Mouse (Mus musculus) olfactory bulb, adult 2 months (tissue): ENCODE data around the gene Clmp. TPM values are rescaled to one million over a fixed set of nuclear protein-coding genes. Genes with fewer than 3 reads are reported as not detected.

ENCODE experiments used
- H3K27ac ChIP-seq: fragments of 200-500 bp; 2 replicates; pipeline ENCODE4 v1.5.1; 2012; ENCODE audit warnings: low read depth, low read length; ENCODE audit not compliant: insufficient read depth
- H3K4me1 ChIP-seq: fragments of 200-500 bp; 2 replicates; pipeline ENCODE4 v1.6.1; 2012; ENCODE audit warnings: low read length; ENCODE audit not compliant: control insufficient read depth, insufficient read depth
- H3K4me3 ChIP-seq: fragments of 200-500 bp; 2 replicates; pipeline ENCODE4 v1.5.1; 2012; ENCODE audit warnings: mild to moderate bottlenecking, low read depth, low read length, moderate library complexity; ENCODE audit not compliant: insufficient read depth
- CTCF ChIP-seq: fragments of 200-500 bp; IDR thresholded peaks from 2 replicates; pipeline ENCODE4 v1.5.1; 2012; ENCODE audit warnings: low read depth, mild to moderate bottlenecking, low read length, moderate library complexity; ENCODE audit not compliant: insufficient read depth
- POLR2A ChIP-seq: fragments of 200-500 bp; IDR thresholded peaks from 2 replicates; pipeline ENCODE4 v1.6.1; 2012; ENCODE audit warnings: mild to moderate bottlenecking, low read depth, low read length, moderate library complexity; ENCODE audit not compliant: insufficient read depth
- WGBS: fragments of 180-500 bp; shearing (Covaris S2); methylation state at CpG from one replicate; pipeline ENCODE4 v1.1.7; 2018; 5-methylcytosine and 5-hydroxymethylcytosine counted together
- polyA plus RNA-seq: library from polyadenylated mRNA; stranded (reverse); fragments of >200 nt; gene quantifications from 2 replicates; pipeline ENCODE4 v1.2.4, GENCODE M21; 2012; ENCODE audit warnings: low replicate concordance; ENCODE audit not compliant: missing spikeins, insufficient read depth, insufficient read length

Clmp gene
- polyA plus RNA-seq, 1 experiment = not detected

DNA sequence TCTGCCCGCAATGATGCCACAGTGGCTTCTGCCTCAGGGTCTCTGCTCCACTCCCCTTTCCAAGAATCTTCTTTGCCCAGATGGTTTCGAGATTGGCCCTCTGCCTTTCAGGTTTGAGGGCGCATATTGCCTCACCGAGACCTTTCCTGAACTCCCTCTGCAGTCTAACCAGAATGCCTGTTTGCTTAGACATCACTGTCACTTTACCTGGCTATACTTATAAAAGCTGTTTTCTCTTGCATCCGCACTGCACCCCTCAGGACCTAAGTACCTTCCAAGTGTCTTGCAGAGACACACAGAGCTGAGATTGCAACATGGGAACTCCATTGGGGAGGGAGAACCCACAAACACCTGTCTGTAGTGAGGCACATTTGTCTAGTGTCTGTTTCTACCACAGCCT, 14.5 kb downstream of the Clmp start:
- 95% methylated on average over 5 of the region's 5 CpGs for WGBS
- TF ChIP-seq CTCF (no peak), POLR2A (no peak)
- no peak overlapping the region for H3K4me3 ChIP-seq

GRCm38 (mm10) chr9:40704364-40705276, 18.9 kb downstream of the Clmp start:
- Histone ChIP-seq H3K27ac (no peak overlapping the region), H3K4me1 (peaks cover 9% of the 10 kb centered on the region), H3K4me3 (no peak overlapping the region)
- 76% methylated on average over 10 of the region's 10 CpGs for WGBS
- TF ChIP-seq CTCF = no peak
- TF ChIP-seq POLR2A = no peak

More for the DNA sequence above, 14.5 kb downstream of the Clmp start:
- Histone ChIP-seq H3K27ac (no peak overlapping the region), H3K4me1 (peaks cover 3% of the 10 kb centered on the region)

DNA sequence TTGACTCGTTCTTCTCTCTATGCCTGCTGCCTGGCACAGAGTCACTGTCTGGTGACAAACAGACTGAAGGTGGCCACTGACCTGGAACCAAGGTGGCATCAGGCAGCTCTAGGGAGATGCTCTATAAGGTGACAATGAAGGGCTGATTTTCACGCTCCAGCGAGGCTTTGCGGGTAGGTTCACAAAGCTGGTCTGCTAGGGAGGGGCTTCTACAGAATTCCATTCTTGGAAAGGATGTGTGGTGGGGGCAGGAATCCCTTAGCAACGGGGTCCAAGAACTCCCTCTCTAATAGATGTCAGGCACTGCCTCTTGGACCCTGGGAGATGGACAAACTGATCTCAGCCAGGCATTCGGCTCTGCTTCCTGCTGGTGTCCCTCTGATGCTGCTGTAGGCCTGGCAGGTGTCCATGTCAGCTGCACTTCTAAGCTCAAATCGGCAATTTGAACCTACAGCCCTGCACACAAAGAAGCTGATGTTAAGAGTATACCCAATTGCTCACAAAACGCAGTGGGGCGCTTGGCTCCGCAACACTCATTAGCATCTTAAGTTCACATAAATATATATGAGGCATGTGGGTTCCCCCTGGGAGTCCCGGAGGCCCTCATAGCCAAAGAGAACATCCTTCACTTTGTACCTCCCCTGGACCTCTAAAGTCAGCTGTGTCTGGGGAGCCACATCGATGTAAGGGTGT, 22.8 kb downstream of the Clmp start:
- Histone ChIP-seq H3K4me1 (peaks cover 9% of the 10 kb centered on the region), H3K27ac (no peak overlapping the region), H3K4me3 (no peak overlapping the region)
- TF ChIP-seq CTCF = no peak
- WGBS = 42% methylated on average over 12 of the region's 12 CpGs

GRCm38 (mm10) chr9:40709141-40709537, 23.4 kb downstream of the Clmp start:
- H3K4me1 ChIP-seq = peaks cover 9% of the 10 kb centered on the region
- no peak overlapping the region for H3K4me3 ChIP-seq
- H3K27ac ChIP-seq = no peak overlapping the region
- no peak for TF ChIP-seq POLR2A
- TF ChIP-seq CTCF = no peak
- 70% methylated on average over 7 of the region's 7 CpGs for WGBS

GRCm38 (mm10) chr9:40709587-40709986, 23.8 kb downstream of the Clmp start:
- Histone ChIP-seq H3K27ac (no peak overlapping the region), H3K4me3 (no peak overlapping the region)
- WGBS = 57% methylated on average over 3 of the region's 3 CpGs

GRCm38 (mm10) chr9:40709991-40710390, 24.2 kb downstream of the Clmp start:
- H3K4me3 ChIP-seq = no peak overlapping the region
- peaks cover 9% of the 10 kb centered on the region for H3K4me1 ChIP-seq
- TF ChIP-seq POLR2A (no peak), CTCF (no peak)
- WGBS = 53% methylated on average over 3 of the region's 3 CpGs
- H3K27ac ChIP-seq = no peak overlapping the region

More at GRCm38 (mm10) chr9:40709587-40709986, 23.8 kb downstream of the Clmp start:
- TF ChIP-seq CTCF = no peak
- no peak for TF ChIP-seq POLR2A
- peaks cover 9% of the 10 kb centered on the region for H3K4me1 ChIP-seq

GRCm38 (mm10) chr9:40711654-40712053, 25.9 kb downstream of the Clmp start:
- TF ChIP-seq POLR2A (no peak), CTCF (no peak)
- peaks cover 9% of the 10 kb centered on the region for H3K4me1 ChIP-seq
- 83% methylated on average over 4 of the region's 4 CpGs for WGBS

DNA sequence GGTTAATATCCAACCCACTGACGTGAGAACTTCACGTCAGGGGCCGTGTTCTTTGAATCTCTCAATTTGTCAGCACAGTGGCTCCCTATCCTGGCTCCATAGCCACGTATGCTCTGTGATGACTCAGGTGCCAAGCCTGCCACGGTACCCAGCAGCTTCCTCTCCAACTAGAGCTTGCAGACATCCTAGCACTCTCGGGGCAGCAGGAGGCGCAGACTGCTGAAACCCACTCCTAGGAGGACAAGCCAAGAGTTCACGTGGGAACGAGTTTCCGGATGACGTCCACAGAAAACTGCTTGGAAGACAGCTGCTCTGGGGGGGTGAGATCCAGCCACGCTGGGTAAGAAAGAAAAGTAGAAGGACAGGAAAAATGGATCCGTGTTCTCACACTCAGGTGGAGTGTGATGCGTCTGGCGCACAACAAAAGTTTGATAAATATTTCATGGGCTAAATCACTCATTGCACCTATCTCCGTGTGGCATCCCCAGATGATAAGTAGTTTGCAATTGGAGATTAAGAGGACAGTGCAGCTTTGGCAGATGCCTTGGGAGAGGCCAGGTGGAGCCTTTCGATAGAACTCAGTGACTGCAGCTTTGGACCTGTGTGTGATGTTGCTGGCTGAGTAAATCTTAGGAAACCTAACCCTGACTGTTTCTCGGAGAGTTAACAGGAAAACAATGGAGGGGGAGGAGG, 31.6 kb downstream of the Clmp start:
- Histone ChIP-seq H3K4me1 (peaks cover 4% of the 10 kb centered on the region; the same call in 1 of the 2 replicates), H3K27ac (no peak overlapping the region), H3K4me3 (no peak overlapping the region)
- TF ChIP-seq POLR2A (no peak), CTCF (no peak)
- 72% methylated on average over 18 of the region's 18 CpGs for WGBS

More at GRCm38 (mm10) chr9:40711654-40712053, 25.9 kb downstream of the Clmp start:
- Histone ChIP-seq H3K27ac (no peak overlapping the region), H3K4me3 (no peak overlapping the region)
